Mouse (Mus musculus) heart, postnatal 0 days (tissue): ENCODE results near the gene Rdm1.

Source experiments
- CTCF ChIP-seq: IDR thresholded peaks from 2 replicates; pipeline ENCODE4 v1.5.1; 2016; ENCODE audit warnings: antibody characterized with exemption, control low read depth, low read depth
- EP300 ChIP-seq: IDR thresholded peaks from 2 replicates; pipeline ENCODE4 v1.6.1; 2016; ENCODE audit warnings: antibody characterized with exemption, low read depth

DNA sequence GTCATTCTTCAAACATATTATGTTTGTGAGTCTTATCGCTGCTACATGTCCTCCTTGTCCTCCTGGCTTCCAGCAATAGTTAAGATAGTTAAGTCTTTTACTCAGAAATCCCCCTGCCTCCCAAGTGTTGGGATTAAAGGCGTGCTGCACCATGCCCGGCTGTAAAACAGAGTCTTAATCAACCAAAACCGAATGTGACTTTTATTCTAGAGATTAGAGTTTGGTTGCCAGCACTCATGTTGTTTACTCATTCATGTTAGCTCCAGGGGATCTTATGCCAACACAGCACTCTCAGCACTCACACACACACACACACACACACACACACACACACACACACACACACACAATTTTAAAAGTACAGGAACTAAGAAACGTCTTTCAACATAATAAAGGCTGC lies 15.9 kb downstream of the Rdm1 start:
- TF ChIP-seq CTCF = no peak
- no peak for TF ChIP-seq EP300
